Mouse (Mus musculus): ENCODE measurements at regions not wholly inside any gene's neighbourhood (a gene's known extent, or its start where the extent isn't known, plus 50 kb on each side); places are given as distances from the start of the nearest gene placed in this dataset.

DNA sequence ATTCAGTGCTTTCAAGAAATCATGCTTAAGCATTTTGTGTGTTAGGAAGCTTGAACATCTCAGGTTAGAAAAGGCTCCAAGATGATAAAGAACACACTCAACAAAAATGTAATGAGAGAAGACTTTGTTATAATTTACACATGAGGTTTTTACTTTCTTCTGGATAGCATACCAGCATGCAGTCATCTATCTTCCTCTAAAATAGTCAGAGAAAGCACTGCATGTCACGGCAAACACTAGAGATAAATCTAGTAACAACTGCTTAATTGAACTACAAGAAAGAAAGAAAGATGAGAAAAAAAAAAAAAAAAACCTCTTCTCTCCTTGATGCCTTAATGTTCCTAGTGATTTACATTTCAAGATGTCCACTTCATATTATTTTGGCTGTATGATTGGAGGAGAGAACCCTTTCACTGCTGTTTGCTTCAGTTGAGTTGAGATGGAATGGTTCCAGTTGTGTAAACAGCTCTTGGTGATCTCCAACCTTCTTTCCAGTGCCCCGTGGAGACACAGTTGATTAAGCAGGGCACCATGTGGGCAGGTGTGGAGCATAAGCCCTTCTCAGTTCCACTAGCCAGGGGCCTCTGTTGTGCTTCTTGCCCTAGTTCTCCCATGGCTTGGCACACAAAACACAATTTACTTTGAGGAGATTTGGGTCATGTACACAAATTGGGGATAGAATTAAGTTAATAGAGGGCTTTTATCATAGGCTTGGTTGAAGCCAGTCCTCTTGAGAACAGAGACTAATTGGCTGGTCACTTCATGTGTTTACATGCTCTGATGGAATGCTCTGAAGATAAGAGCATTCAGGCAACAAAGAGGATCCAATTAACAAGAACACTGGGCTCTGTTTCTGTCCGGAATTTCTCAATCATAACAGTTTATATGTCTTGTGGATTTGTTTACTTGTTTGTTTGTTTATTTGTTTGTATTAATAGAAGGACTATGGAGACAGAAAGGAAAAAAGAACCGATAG, 81.1 kb upstream of the Sema3d start:
- no peak overlapping the region for H3K4me2 ChIP-seq (ENCODE audit: low read length)
- no peak for DNase-seq
- WGBS = 65% methylated on average over 4 of the region's 4 CpGs

DNA sequence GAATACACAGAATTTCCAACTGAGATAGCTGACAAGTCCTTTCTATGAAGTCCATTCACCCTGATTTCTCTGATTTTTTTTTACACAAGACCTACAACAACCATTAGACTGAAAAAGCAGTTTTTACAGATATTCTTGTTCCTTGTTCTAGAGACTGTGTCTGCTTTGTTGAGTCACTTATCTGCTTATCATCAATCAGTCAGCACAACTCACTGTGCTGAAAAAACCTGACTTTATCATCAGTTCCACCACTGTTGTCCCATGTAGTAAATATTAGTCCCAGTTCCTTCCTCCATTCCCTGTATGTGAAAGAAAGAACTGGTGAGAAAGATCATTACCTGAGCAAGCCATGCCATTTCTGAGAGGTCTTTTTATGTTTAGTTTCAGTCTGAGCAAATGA, 73.8 kb upstream of the Sema3d start:
- no peak overlapping the region for H3K4me2 ChIP-seq (ENCODE audit: low read length)
- ATAC-seq (ENCODE audit: low FRiP score, low TSS enrichment) (no peak), DNase-seq (no peak)
- no peaks in the 10 kb centered on the region for H3K27me3 ChIP-seq (ENCODE audit: control insufficient read depth, insufficient read depth, low read length)
- no peak overlapping the region for H3K27ac ChIP-seq (replicated peaks; ENCODE audit: low read depth, low read length)
- no peaks in the 10 kb centered on the region for H3K9me3 ChIP-seq (ENCODE audit: control insufficient read depth, low read length)
- no peak overlapping the region for H3K9ac ChIP-seq (replicated peaks; ENCODE audit: low read length)
- no peak overlapping the region for H3K4me3 ChIP-seq (replicated peaks; ENCODE audit: low read depth, low read length)
- H3K4me1 ChIP-seq (ENCODE audit: control insufficient read depth, insufficient read depth, low read length) = no peaks in the 10 kb centered on the region
- H3K36me3 ChIP-seq (ENCODE audit: control insufficient read depth, insufficient read depth, low read length) = no peaks in the 10 kb centered on the region

More for the DNA sequence above, 81.1 kb upstream of the Sema3d start:
- Histone ChIP-seq H3K4me3 (replicated peaks; ENCODE audit: low read depth, low read length) (no peak overlapping the region), H3K9me3 (ENCODE audit: control insufficient read depth, low read length) (no peaks in the 10 kb centered on the region), H3K27me3 (ENCODE audit: control insufficient read depth, insufficient read depth, low read length) (no peaks in the 10 kb centered on the region), H3K36me3 (ENCODE audit: control insufficient read depth, insufficient read depth, low read length) (no peaks in the 10 kb centered on the region), H3K4me1 (ENCODE audit: control insufficient read depth, insufficient read depth, low read length) (no peaks in the 10 kb centered on the region), H3K9ac (replicated peaks; ENCODE audit: low read length) (no peak overlapping the region), H3K27ac (replicated peaks; ENCODE audit: low read depth, low read length) (no peak overlapping the region)
- ATAC-seq (ENCODE audit: low FRiP score, low TSS enrichment) = no peak

DNA sequence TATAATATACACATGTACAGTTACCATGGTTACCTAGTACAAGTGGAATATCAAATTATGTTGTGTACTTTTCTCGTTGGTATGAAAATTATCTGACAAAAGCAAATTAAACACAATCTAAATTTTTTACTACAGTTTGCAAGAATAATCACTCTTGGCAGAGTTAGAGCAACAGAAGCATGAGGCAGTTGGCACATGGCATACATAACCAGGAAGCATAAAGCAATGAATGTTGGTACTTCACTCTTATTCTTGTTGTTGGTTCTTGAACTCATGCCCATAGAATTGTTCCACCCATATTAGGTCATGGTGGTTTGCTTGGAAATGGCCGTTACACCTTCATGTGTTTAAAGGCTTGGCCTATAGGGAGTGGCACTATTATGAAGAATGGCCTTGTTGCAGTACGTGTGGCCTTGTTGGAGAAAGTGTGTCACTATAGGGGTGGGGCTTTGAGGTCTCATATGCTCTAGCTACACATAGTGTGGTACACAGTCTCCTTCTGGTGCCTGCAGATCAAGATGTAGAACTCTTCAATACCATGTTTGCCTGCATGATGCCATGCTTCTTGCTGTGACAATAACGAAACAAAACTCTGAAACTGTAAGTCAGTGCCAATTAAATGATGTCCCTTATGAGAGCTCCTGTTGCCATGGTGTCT, 50.4 kb upstream of the Sema3d start:
- Histone ChIP-seq H3K9ac (replicated peaks; ENCODE audit: low read length) (no peak overlapping the region), H3K9me3 (ENCODE audit: control insufficient read depth, low read length) (no peaks in the 10 kb centered on the region), H3K36me3 (ENCODE audit: control insufficient read depth, insufficient read depth, low read length) (no peaks in the 10 kb centered on the region), H3K4me3 (replicated peaks; ENCODE audit: low read depth, low read length) (no peak overlapping the region), H3K4me2 (ENCODE audit: low read length) (no peak overlapping the region), H3K27ac (replicated peaks; ENCODE audit: low read depth, low read length) (no peak overlapping the region), H3K4me1 (ENCODE audit: control insufficient read depth, insufficient read depth, low read length) (no peaks in the 10 kb centered on the region), H3K27me3 (ENCODE audit: control insufficient read depth, insufficient read depth, low read length) (no peaks in the 10 kb centered on the region)
- no peak for DNase-seq
- ATAC-seq (ENCODE audit: low FRiP score, low TSS enrichment) = no peak
- WGBS = 82% methylated on average over 4 of the region's 4 CpGs

Data from midbrain, embryonic 14.5 days (tissue).